In the genomic region with DNA sequence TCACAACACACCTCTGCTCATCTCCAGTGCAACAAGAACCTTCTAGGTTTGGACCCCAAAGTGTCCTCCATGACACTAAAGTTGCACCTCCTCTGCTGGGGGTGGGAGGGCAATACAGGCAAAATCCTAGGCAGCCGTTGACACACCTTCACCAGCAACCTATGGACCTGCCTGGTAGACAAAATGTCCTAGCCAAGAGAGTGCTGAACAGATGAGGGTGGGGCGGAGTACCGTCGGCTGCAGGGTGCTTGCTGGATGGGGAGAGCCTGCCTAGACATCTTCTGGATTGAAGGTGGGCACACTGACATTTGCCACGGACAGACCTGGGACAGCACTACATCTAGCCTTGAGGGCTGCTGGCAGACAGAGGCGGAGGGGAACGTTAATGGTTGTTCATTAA, we compare ENCODE assay signal across 24 mouse cellular contexts. TPM values are rescaled to one million over a fixed set of nuclear protein-coding genes. Genes with fewer than 3 reads are reported as not detected.
A peak's percentile ranks its signal among the peaks of the same experiment; 100 is the strongest.
DNase-seq lines count a peak whose midpoint lies in the region; ATAC-seq lines count a peak whose summit lies in the region.
"Had no signal": no experiment of that assay in that cellular context is flagged by ENCODE, and none has a peak within 500 bp of the region (broad histone marks: within the 10 kb centered on the region; RNA-seq: fewer than 3 reads in every experiment).

No protein-coding gene starts in this region.

- DNase-seq in kidney, adult 18-20 months: peak; percentile 61
- no peak for DNase-seq in kidney, postnatal 10 days
- no peak for DNase-seq in ovary, postnatal 10 days (ENCODE audit: low spot score)
- no peak for DNase-seq in heart, postnatal 14 days
- DNase-seq: cerebellum, adult 11 months; cerebellum, adult 9-11 months; gastrocnemius, postnatal 10 days; heart, adult 18-20 months; lung, adult 2 months; lung, postnatal 14 days; midbrain, embryonic 14.5 days; right cerebral cortex, postnatal 14 days; spleen, adult 18-20 months had no signal

- ATAC-seq in intestine, embryonic 15.5 days: peak; percentile 22; the same call in 1 of the 2 replicates
- ATAC-seq in kidney, embryonic 15.5 days (replicated peaks; ENCODE audit: low FRiP score): 0 out of 2 replicates have a peak, but pooled peaks have one; percentile 26
- ATAC-seq in liver, embryonic 16.5 days (ENCODE audit: low read depth): peak; percentile 16; the same call in 1 of the 2 replicates
- ATAC-seq: forebrain, embryonic 16.5 days; inflammation-experienced regulatory T-cells, adult 6 months had no signal

- no peak overlapping the region for H3K4me2 ChIP-seq in intestine, embryonic 15.5 days (replicated peaks)
- no peak overlapping the region for H3K4me2 ChIP-seq in kidney, embryonic 15.5 days
- peak overlapping the region; percentile 32 for H3K4me2 ChIP-seq in liver, embryonic 16.5 days (ENCODE audit: low read depth, low read length)
- H3K4me2 ChIP-seq: embryonic facial prominence, embryonic 15.5 days; heart, embryonic 13.5 days; hindbrain, embryonic 14.5 days had no signal

- no peaks in the 10 kb centered on the region for H3K27me3 ChIP-seq in intestine, embryonic 15.5 days (replicated peaks)
- H3K27me3 ChIP-seq in kidney, embryonic 15.5 days: no peaks in the 10 kb centered on the region
- no peaks in the 10 kb centered on the region for H3K27me3 ChIP-seq in liver, embryonic 16.5 days (ENCODE audit: control insufficient read depth, insufficient read depth, low read depth, low read length)
- H3K27me3 ChIP-seq: embryonic facial prominence, embryonic 15.5 days; megakaryocyte, embryonic 14.5 days; Patski had no signal

- no peaks in the 10 kb centered on the region for H3K36me3 ChIP-seq in intestine, embryonic 15.5 days
- no peaks in the 10 kb centered on the region for H3K36me3 ChIP-seq in kidney, embryonic 15.5 days
- H3K36me3 ChIP-seq in liver, embryonic 16.5 days (ENCODE audit: control insufficient read depth, insufficient read depth): no peaks in the 10 kb centered on the region
- H3K36me3 ChIP-seq: embryonic facial prominence, embryonic 15.5 days; heart, embryonic 13.5 days had no signal

- no peak overlapping the region for H3K9ac ChIP-seq in intestine, embryonic 15.5 days
- no peak overlapping the region for H3K9ac ChIP-seq in kidney, embryonic 15.5 days
- no peak overlapping the region for H3K9ac ChIP-seq in liver, embryonic 16.5 days (ENCODE audit: low read depth, low read length)
- H3K9ac ChIP-seq: embryonic facial prominence, embryonic 15.5 days; heart, embryonic 13.5 days; hindbrain, embryonic 14.5 days had no signal

- intact Hi-C loops in heart, postnatal 14 days (cut with DNase I): no loop called here

- peaks cover 33% of the 10 kb centered on the region for H3K4me1 ChIP-seq in intestine, embryonic 15.5 days (replicated peaks)
- H3K4me1 ChIP-seq in kidney, embryonic 15.5 days: peaks cover 91% of the 10 kb centered on the region
- peaks cover 23% of the 10 kb centered on the region for H3K4me1 ChIP-seq in liver, embryonic 16.5 days (ENCODE audit: control insufficient read depth, low read depth, low read length)

- 65% methylated on average over 7 of the region's 7 CpGs for WGBS in intestine, embryonic 15.5 days
- WGBS in kidney, embryonic 15.5 days: 72% methylated on average over 7 of the region's 7 CpGs
- WGBS in liver, embryonic 16.5 days (ENCODE audit: insufficient replicate concordance): 72% methylated on average over 7 of the region's 7 CpGs

- no peak overlapping the region for H3K4me3 ChIP-seq in intestine, embryonic 15.5 days (replicated peaks)
- H3K4me3 ChIP-seq in kidney, embryonic 15.5 days (replicated peaks): no peak overlapping the region
- H3K4me3 ChIP-seq in liver, embryonic 16.5 days (ENCODE audit: low read depth, low read length): no peak overlapping the region
- H3K4me3 ChIP-seq: embryonic facial prominence, embryonic 15.5 days; heart, embryonic 13.5 days; megakaryocyte, embryonic 14.5 days had no signal

- H3K27ac ChIP-seq in intestine, embryonic 15.5 days: no peak overlapping the region
- peak overlapping the region; percentile 61; the same call in 1 of the 2 replicates for H3K27ac ChIP-seq in kidney, embryonic 15.5 days
- H3K27ac ChIP-seq in liver, embryonic 16.5 days (ENCODE audit: low read length): peak overlapping the region; percentile 13
- H3K27ac ChIP-seq: embryonic facial prominence, embryonic 15.5 days; heart, embryonic 13.5 days; hindbrain, embryonic 14.5 days had no signal

- H3K9me3 ChIP-seq in intestine, embryonic 15.5 days: no peaks in the 10 kb centered on the region
- no peaks in the 10 kb centered on the region for H3K9me3 ChIP-seq in kidney, embryonic 15.5 days (replicated peaks)
- no peaks in the 10 kb centered on the region for H3K9me3 ChIP-seq in liver, embryonic 16.5 days (replicated peaks; ENCODE audit: control insufficient read depth, low read length)
- H3K9me3 ChIP-seq: embryonic facial prominence, embryonic 15.5 days; G1E; heart, embryonic 13.5 days; megakaryocyte, embryonic 14.5 days had no signal

RNA-seq across cellular contexts. Expression of gene Kcnk5, which starts 17.2 kb away (rescaled TPM):
- 9.5 TPM in 2 replicates for polyA plus RNA-seq in intestine, embryonic 15.5 days (2015; fragmentation: Nextera tagmentation; extraction: Ambion mirVana)
- polyA plus RNA-seq in kidney, embryonic 15.5 days (2015; fragmentation: Nextera tagmentation; extraction: Ambion mirVana): 15.8 and 17.3 TPM in 2 replicates
- polyA plus RNA-seq in liver, embryonic 16.5 days (2015; fragmentation: Nextera tagmentation; extraction: Ambion mirVana): 4.7 and 5.1 TPM in 2 replicates
- total RNA-seq in heart, postnatal 14 days (2021): under 1 TPM; 0.88 to 0.98 TPM

RNA-seq across cellular contexts. Expression of gene Saysd1, which starts 26.1 kb away (rescaled TPM):
- 15.8 and 16.8 TPM in 2 replicates for polyA plus RNA-seq in intestine, embryonic 15.5 days (2015; fragmentation: Nextera tagmentation; extraction: Ambion mirVana)
- polyA plus RNA-seq in kidney, embryonic 15.5 days (2015; fragmentation: Nextera tagmentation; extraction: Ambion mirVana): 11.1 and 12.3 TPM in 2 replicates
- polyA plus RNA-seq in liver, embryonic 16.5 days (2015; fragmentation: Nextera tagmentation; extraction: Ambion mirVana): 4.0 and 4.4 TPM in 2 replicates
- total RNA-seq in heart, postnatal 14 days (2021): 1 to 10 TPM; 2.3 to 2.5 TPM
